8 mouse cellular contexts compared by ENCODE assay signal in the genomic region with DNA sequence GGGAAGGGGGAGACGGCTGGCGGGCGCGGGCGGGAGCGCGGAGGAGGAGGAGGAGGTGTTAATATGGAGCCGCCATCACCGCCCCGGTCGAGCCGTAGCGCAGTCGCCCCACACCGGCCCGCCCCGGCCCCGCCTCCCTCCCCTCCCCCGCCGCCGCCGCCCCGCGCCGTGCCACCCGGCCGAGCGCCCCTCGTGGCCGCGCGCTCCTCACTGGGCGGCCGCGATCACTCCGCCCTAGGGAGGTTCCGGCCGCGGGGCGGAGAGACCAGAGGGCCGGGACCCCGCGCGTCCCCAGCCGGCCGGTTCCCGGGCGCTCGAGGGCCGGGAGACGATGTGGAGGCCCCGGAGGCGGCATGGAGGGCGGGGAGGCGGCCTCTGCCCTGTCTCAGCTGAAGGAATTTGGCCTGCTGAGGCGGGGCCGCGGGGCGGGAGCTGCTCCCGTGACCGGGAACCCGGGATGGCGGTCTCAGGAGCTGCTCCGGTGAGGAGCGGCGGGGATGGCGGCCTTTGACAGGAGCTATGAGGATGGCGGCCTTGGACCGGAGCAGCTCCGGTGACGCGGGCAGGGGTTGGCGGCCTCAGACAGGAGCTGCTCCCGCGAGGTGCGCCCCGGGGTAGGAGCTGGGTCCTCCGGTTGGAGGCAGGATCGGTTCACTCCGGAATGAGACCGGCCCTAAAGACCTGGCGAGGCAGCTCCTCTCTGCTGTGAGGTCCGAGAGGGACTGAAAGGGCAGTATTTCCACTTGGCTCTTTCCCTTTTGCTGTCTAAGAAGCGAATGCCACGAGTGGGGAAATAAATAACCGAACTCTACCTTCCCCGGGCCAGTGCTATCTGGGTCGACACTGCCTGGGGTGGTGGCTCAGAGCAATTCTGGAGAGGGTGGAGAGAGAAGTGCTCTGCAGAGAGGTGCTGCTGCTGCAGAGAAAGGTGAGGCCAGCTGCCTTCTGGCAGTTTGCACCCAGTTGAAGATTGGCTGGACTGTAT. TPM values are rescaled to one million over a fixed set of nuclear protein-coding genes. Genes with fewer than 3 reads are reported as not detected.
DNase-seq lines count a peak whose midpoint lies in the region; ATAC-seq and TF ChIP-seq lines count a peak whose summit lies in the region.

A gene (minus strand): TSS at position 137 of the 985 bp plus-strand sequence.

- 0 out of 2 replicates have a peak, but pooled peaks have one; percentile 14 for TF ChIP-seq POLR2A in cortical plate, adult 2 months (IDR thresholded peaks at IDR 0.05; ENCODE audit: extremely low read depth, insufficient read depth, low read length)

- TF ChIP-seq CTCF in cortical plate, adult 2 months (IDR thresholded peaks at IDR 0.05; ENCODE audit: extremely low read depth, insufficient read depth, low read length): no peak

- H3K4me1 ChIP-seq in cortical plate, adult 2 months (ENCODE audit: control insufficient read depth, insufficient read depth, low read length): no peaks in the 10 kb centered on the region; the same call in 1 of the 2 replicates

- DNase-seq in gastrocnemius, postnatal 10 days: peak; percentile 83
- peak; percentile 82 for DNase-seq in induced T-regulatory cell, adult 2 months (ENCODE audit: low read depth)
- DNase-seq in left cerebral cortex, adult 9 months (ENCODE audit: low spot score in 2 of 2): peak; percentile 44 to 63
- peak; percentile 80 for DNase-seq in right cerebral cortex, postnatal 14 days
- peak; percentile 76 to 78 for DNase-seq in urinary bladder, postnatal 36 days (ENCODE audit: low spot score in 2 of 2)

- ATAC-seq in activated CD4-positive, CD25-positive, alpha-beta regulatory T cell, adult 4 months: peak; percentile 54
- ATAC-seq in megakaryocyte progenitor cell, adult 5-6 weeks (replicated peaks; ENCODE audit: poor library complexity): peak; percentile 45

- H3K4me3 ChIP-seq in cortical plate, adult 2 months (ENCODE audit: insufficient read depth, low read length): peak within 1 kb of the TSS; percentile 100

- H3K27ac ChIP-seq in cortical plate, adult 2 months (ENCODE audit: insufficient read depth, low read length): peak within 1 kb of the TSS; percentile 100

RNA-seq across cellular contexts. Expression of the gene that starts here (rescaled TPM):
- 10 to 100 TPM; 16.0 to 17.8 TPM for polyA plus RNA-seq in activated CD4-positive, CD25-positive, alpha-beta regulatory T cell, adult 4 months (2017; shearing (Covaris generic))
- 30.0 and 32.3 TPM in 2 replicates for polyA plus RNA-seq in cortical plate, adult 2 months (2012; rRNA removed)
- total RNA-seq in gastrocnemius, postnatal 10 days (2021): 10 to 100 TPM; 23.9 to 35.8 TPM
- 22.7 and 23.4 TPM in 2 replicates for total RNA-seq in megakaryocyte progenitor cell, adult 5-6 weeks (2015)
- total RNA-seq in megakaryocyte progenitor cell, adult 5-6 weeks (2017): 13.5 and 14.8 TPM in 2 replicates

Comparison
In these comparisons a context has a peak if more than half of its experiments do, and no peak if none do; other contexts are left out.
1. Peak in every context shown above with its lines: DNase-seq, ATAC-seq, H3K4me3 ChIP-seq and H3K27ac ChIP-seq.